Mouse (Mus musculus) neural tube, embryonic 12.5 days (tissue): ENCODE data around the gene Nr0b2. TPM values are rescaled to one million over a fixed set of nuclear protein-coding genes. Genes with fewer than 3 reads are reported as not detected.
A peak's percentile ranks its signal among the peaks of the same experiment; 100 is the strongest.
"Not testable (repeated sequence)": the region's sequence is repeated elsewhere in the genome, so short reads cannot be mapped to it uniquely, and the experiment has no call there.

Experiments used
- ATAC-seq: fragments of 200-750 bp; cut with Nextera tagmentation; 2 replicates; pipeline ENCODE4 v1.8.0; 2017; ENCODE audit warnings: low read depth, mild to moderate bottlenecking, moderate TSS enrichment, moderate library complexity; ENCODE audit not compliant: low FRiP score
- H3K27ac ChIP-seq: fragments of 300-500 bp; sonication (generic); 2 replicates; pipeline ENCODE4 v1.5.1; 2016
- H3K27me3 ChIP-seq: fragments of 300-500 bp; sonication (generic); replicated peaks from 2 replicates; pipeline ENCODE4 v1.6.1; 2016; ENCODE audit warnings: mild to moderate bottlenecking
- H3K36me3 ChIP-seq: fragments of 300-500 bp; sonication (generic); 2 replicates; pipeline ENCODE4 v1.6.1; 2016; ENCODE audit warnings: mild to moderate bottlenecking
- H3K4me1 ChIP-seq: fragments of 300-500 bp; sonication (generic); 2 replicates; pipeline ENCODE4 v1.6.1; 2016
- H3K4me2 ChIP-seq: fragments of 300-500 bp; sonication (generic); replicated peaks from 2 replicates; pipeline ENCODE4 v1.6.1; 2016; ENCODE audit warnings: mild to moderate bottlenecking
- H3K4me3 ChIP-seq: fragments of 300-500 bp; sonication (generic); 2 replicates; pipeline ENCODE4 v1.5.1; 2016
- H3K9ac ChIP-seq: fragments of 300-500 bp; sonication (generic); 2 replicates; pipeline ENCODE4 v1.6.1; 2016; ENCODE audit warnings: mild to moderate bottlenecking
- H3K9me3 ChIP-seq: fragments of 300-500 bp; sonication (generic); 2 replicates; pipeline ENCODE4 v1.6.1; 2016; ENCODE audit warnings: mild to moderate bottlenecking
- WGBS: fragments of 180-500 bp; shearing (Covaris S2); methylation state at CpG from one replicate; pipeline ENCODE4 v1.1.7; 2016; 5-methylcytosine and 5-hydroxymethylcytosine counted together
- polyA plus RNA-seq: library from polyadenylated mRNA; unstranded; fragments of >200 nt; fragmentation: Nextera tagmentation; extraction: Ambion mirVana; gene quantifications from 2 replicates; pipeline ENCODE4 v1.2.1, GENCODE M21; 2016

Gene Nr0b2
- not detected in 2 replicates for polyA plus RNA-seq

DNA sequence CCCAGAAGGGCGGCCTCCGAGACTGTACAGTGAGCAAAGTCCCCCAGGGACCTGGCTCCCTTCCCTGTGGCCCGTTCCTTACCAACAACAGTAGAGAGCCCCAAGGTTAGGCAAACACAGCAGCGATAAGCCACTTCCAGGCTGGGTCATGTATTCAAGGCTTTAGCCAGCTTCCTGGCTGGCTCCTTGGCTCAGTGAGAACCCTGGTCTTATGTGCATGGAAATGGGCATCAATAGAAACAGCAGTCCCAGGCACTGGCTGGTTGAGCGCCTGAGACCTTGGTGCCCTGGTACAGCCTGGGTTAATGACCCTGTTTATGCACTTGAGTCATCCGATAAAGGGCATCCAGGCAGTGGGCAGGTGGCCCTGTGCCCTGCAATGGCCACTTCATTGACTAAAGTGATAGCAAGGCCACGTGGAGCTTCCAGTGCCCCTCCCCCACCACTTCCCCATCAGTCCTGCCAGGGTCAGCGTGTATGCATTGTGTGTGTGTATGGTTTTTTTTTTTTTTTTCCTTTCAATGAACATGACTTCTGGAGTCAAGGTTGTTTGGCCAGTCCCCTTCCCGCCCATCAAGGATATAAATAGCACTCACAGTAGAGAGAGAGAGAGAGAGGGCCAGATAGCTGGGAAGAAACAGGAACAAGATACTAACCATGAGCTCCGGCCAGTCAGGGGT is at the start of gene Nr0b2:
TSS of gene Nr0b2 (plus strand) at position 609 of the 680 bp plus-strand sequence.
- ATAC-seq: no peak
- H3K4me3 ChIP-seq: no peak within 1 kb of the TSS
- H3K36me3 ChIP-seq: no peaks in the 10 kb centered on the region
- no peak within 1 kb of the TSS for H3K27ac ChIP-seq
- WGBS: 75% methylated on average over 10 of the region's 10 CpGs
- no peak within 1 kb of the TSS for H3K4me2 ChIP-seq
- H3K27me3 ChIP-seq: no peaks in the 10 kb centered on the region
- no peaks in the 10 kb centered on the region for H3K4me1 ChIP-seq
- no peaks in the 10 kb centered on the region for H3K9me3 ChIP-seq
- H3K9ac ChIP-seq: no peak within 1 kb of the TSS

DNA sequence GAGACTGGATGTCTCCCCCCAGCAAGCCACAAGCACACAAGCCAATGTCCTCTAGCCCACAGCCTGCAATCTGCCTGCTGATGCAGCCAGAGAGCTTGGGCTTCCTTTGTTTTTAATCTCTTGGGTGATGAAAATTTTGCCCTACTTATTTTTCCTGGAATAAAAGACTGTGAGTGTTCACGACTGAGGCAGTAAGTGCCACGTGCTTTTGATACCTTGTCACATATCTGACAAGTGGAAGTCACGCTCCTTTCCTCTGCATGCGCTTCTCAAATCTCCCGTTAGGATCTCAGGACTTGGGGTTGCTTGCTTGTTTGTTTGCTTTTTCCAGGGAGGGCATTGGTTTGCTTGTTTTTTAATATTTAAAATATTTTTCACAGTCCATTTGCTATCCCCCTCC is 48.9 kb upstream of the Nr0b2 start:
- 62% methylated on average over 5 of the region's 5 CpGs for WGBS
- no peaks in the 10 kb centered on the region for H3K4me1 ChIP-seq
- no peaks in the 10 kb centered on the region for H3K9me3 ChIP-seq
- ATAC-seq: no peak
- H3K4me3 ChIP-seq: no peak overlapping the region
- H3K27ac ChIP-seq: no peak overlapping the region
- H3K4me2 ChIP-seq: no peak overlapping the region
- peaks cover 51% of the 10 kb centered on the region for H3K27me3 ChIP-seq
- H3K36me3 ChIP-seq: no peaks in the 10 kb centered on the region
- no peak overlapping the region for H3K9ac ChIP-seq

DNA sequence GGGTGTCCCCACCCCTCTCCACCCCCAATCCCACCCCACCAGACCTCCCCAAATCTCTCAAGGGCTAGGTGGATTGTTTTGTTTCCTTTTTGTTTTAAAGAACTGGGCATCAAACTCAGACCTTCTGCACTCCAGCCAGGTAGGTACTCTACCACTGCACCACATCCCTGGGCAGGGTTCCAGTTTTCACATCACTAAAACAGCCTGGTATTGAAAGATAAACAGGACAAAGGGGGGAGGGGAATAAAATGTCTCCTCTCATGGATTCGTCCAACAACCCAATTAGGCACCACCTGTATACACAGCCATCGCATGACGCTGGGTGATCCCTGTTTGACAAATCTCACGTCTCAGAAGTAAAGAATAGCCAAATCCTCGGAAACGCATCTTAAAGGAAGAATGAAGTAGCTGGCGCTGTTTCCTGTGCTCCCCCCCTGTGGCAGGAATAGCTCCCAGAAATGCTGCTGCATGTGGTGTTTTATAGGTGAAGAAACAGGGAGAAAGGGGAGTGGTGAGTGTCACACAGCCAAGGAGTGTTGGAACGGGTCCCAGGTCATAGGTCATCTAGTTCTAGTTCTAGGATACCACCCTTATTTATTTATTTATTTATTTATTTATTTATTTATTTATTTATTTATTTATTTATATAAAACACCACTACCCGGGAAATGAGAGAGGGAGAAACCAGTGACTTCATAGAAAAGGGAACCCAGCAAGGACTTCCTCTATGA is 48.3 kb upstream of the Nr0b2 start:
- H3K4me2 ChIP-seq: no peak overlapping the region
- no peak for ATAC-seq
- no peak overlapping the region for H3K27ac ChIP-seq
- no peaks in the 10 kb centered on the region for H3K9me3 ChIP-seq
- no peak overlapping the region for H3K4me3 ChIP-seq
- H3K9ac ChIP-seq: no peak overlapping the region
- H3K27me3 ChIP-seq: peaks cover 44% of the 10 kb centered on the region
- WGBS: 62% methylated on average over 9 of the region's 9 CpGs
- no peaks in the 10 kb centered on the region for H3K4me1 ChIP-seq
- H3K36me3 ChIP-seq: no peaks in the 10 kb centered on the region

DNA sequence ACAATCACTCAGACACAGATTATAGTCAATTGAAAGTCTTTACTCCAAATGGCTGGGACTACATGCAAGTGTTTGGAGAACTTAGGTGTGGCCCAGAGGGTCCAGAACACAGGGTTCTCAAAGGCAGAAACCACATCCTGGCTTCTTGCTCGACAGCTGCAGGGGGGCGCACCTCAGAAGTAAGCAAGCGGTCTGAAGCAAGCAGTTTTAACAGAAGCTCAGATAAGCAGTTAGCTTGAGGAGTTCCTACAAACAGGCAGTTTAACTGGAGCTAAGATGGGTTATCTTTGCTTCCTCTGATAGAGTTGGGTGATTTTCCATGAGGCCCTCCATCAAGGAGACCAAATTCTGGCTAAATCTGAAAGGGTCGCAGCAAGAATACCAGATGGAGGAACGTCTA is 46.6 kb upstream of the Nr0b2 start:
- no peak for ATAC-seq
- H3K27me3 ChIP-seq: peaks cover 28% of the 10 kb centered on the region
- no peaks in the 10 kb centered on the region for H3K36me3 ChIP-seq
- no peak overlapping the region for H3K4me3 ChIP-seq
- H3K27ac ChIP-seq: no peak overlapping the region
- H3K4me1 ChIP-seq: no peaks in the 10 kb centered on the region
- 79% methylated on average over 5 of the region's 5 CpGs for WGBS
- H3K9ac ChIP-seq: no peak overlapping the region
- H3K4me2 ChIP-seq: no peak overlapping the region
- H3K9me3 ChIP-seq: no peaks in the 10 kb centered on the region

DNA sequence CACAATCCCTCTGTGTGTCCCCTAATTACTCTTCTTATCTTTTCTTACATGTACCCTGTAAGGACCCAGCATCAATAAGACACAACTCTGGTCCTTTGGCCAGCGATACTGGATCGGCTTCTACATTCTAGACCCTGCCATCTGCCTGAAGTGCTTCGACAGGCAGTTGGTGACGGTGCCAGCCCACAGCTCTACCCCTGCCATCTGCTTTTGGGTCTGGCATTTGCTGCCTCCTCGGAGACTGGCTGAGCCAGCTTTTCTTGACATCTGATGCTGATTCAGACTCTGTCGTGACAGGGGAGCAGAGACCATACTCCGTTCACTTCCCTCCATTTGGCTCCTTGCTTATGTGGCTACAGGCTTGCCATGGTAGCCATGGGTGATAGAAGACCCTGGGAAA is 44.2 kb upstream of the Nr0b2 start:
- Histone ChIP-seq H3K4me1 (no peaks in the 10 kb centered on the region), H3K9ac (no peak overlapping the region), H3K4me2 (no peak overlapping the region), H3K9me3 (no peaks in the 10 kb centered on the region), H3K36me3 (no peaks in the 10 kb centered on the region), H3K4me3 (no peak overlapping the region), H3K27ac (no peak overlapping the region), H3K27me3 (peaks cover 9% of the 10 kb centered on the region)
- WGBS: 88% methylated on average over 7 of the region's 7 CpGs
- ATAC-seq: no peak

DNA sequence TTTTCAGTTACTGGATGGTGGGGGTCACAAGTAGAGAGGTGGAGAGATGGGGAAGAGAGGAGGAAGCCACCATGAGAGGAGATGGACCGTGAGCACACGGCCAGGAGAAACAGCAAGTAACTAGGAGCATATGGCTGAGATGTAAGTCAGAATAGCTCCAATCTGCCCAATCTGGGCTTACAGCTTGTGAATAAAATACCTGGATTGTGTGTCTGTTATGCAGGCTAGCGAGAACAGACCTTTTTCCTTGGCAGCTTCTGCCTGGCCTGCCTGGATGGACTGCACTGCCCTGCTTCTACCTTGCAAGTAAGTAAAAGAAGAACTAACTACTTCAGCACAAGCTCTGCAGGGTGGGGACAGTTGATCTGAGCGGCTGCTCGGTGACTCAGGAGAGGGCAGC is 42.1 kb upstream of the Nr0b2 start:
- no peak overlapping the region for H3K9ac ChIP-seq
- H3K9me3 ChIP-seq: no peaks in the 10 kb centered on the region
- H3K4me1 ChIP-seq: no peaks in the 10 kb centered on the region
- ATAC-seq: no peak
- H3K27ac ChIP-seq: no peak overlapping the region
- H3K4me2 ChIP-seq: no peak overlapping the region
- no peak overlapping the region for H3K4me3 ChIP-seq
- 79% methylated on average over 5 of the region's 5 CpGs for WGBS
- H3K36me3 ChIP-seq: no peaks in the 10 kb centered on the region
- H3K27me3 ChIP-seq: peaks cover 6% of the 10 kb centered on the region

DNA sequence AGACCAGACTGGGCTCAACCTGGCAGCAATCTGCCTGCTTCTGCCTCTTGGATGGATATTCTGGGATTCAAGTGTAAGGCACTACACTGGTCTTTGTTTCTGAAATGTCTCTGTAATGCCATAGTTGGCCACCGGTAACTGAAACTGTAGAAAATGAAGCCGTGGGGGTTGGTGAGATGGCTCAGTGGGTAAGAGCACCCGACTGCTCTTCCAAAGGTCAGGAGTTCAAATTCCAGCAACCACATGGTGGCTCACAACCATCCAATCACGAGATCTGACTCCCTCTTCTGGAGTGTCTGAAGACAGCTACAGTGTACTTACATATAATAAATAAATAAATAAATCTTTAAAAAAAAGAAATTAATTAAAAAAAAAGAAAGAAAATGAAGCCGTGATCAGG is 40.7 kb upstream of the Nr0b2 start:
- H3K36me3 ChIP-seq, H3K4me3 ChIP-seq, H3K4me2 ChIP-seq, ATAC-seq, H3K9me3 ChIP-seq, H3K9ac ChIP-seq, H3K4me1 ChIP-seq, H3K27ac ChIP-seq: not testable (repeated sequence)
- peaks cover 12% of the 10 kb centered on the region for H3K27me3 ChIP-seq
- 55% methylated on average over 5 of the region's 5 CpGs for WGBS

DNA sequence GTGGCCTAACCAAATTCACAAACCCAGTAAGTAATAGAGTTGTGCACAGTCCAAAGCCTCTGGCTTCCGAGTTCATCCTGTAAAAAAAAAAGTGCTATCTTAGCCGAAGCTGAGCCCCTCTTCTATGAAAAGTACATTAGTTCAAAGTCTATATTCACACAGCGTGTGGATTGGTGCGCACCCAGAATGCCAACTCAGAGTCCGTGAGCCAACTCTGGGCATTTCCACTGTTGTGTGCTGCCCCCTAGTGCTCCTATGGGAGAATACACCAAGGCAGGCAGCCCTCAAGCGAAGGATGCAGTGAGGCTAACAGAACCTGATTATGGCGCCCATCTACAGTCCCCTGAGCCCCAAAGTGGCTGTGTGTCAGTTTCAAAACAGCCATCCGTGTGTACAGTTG is 40.2 kb upstream of the Nr0b2 start:
- peaks cover 17% of the 10 kb centered on the region for H3K27me3 ChIP-seq
- no peaks in the 10 kb centered on the region for H3K4me1 ChIP-seq
- H3K4me2 ChIP-seq: no peak overlapping the region
- no peak for ATAC-seq
- no peak overlapping the region for H3K27ac ChIP-seq
- no peaks in the 10 kb centered on the region for H3K36me3 ChIP-seq
- no peak overlapping the region for H3K9ac ChIP-seq
- no peaks in the 10 kb centered on the region for H3K9me3 ChIP-seq
- H3K4me3 ChIP-seq: no peak overlapping the region
- 7% methylated on average over 8 of the region's 8 CpGs for WGBS

DNA sequence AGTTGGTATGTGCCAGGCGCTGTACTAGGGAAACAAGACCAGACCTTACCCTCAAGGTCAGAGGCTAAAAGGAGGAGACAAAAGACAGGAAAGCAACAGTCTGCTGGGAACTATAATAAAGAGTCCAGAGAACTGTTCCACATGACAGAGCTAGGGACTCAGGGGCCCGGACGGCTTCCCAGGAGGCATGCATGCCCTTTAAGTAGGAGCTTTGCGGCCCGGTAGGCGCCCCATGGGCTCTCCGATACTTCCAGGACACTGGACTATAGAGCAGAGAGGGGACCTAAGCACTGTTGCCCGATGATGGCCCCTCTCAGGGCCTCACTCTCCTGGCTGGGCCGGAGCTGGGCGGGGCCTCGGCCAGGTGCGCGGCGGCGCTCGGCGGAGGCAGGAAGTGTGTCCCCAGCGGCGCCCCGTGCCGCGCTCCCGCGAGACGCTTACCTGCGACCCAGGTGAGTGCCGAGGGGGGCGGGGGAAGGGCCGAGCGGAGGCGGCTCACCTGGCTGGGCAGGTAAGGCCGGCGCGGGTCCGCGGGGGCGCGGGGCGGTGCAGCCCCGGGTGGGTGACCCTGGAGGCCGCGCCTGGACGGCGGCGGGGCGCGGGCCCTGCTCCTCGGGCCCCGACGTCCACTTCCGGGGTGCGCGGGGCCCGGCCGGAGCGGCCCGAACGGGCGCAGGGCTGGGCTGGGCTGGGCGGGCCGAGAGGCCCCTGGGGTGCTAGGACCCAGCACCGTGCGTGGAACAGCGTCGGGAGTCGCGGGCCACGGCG is 34.4 kb upstream of the Nr0b2 start, which contains the start of gene Kdf1:
TSS of gene Kdf1 (plus strand) at position 363 of the 768 bp plus-strand sequence.
- 0 out of 2 replicates have a peak within 1 kb of the TSS, but pooled peaks have one; percentile 8 for H3K9ac ChIP-seq
- H3K4me3 ChIP-seq: peak within 1 kb of the TSS; percentile 23; the same call in 1 of the 2 replicates
- 4% methylated on average over 67 of the region's 69 CpGs for WGBS
- H3K27ac ChIP-seq: no peak within 1 kb of the TSS
- H3K4me2 ChIP-seq: peak within 1 kb of the TSS; percentile 50
- no peak for ATAC-seq
- H3K27me3 ChIP-seq: peaks cover 53% of the 10 kb centered on the region
- H3K4me1 ChIP-seq: peaks cover 8% of the 10 kb centered on the region; the same call in 1 of the 2 replicates
- H3K9me3 ChIP-seq: no peaks in the 10 kb centered on the region
- H3K36me3 ChIP-seq: no peaks in the 10 kb centered on the region

DNA sequence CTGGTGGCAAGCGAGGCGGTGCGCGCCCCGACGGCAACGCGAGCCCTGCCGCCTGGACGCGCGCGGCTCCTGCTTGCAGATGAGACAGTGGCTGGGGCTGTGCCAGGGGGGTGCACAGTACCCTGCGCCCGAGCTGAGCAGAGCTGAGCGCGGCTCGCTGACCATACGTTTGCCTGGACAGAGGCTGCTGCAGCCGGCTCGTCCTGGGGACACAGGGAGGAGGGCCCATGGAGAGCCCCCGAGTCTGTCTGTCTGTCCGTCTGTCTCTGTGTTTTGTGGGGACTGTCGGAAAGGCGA is 33.9 kb upstream of the Nr0b2 start:
- H3K36me3 ChIP-seq: no peaks in the 10 kb centered on the region
- H3K9me3 ChIP-seq: no peaks in the 10 kb centered on the region
- peak overlapping the region; percentile 50 for H3K4me2 ChIP-seq
- 0 out of 2 replicates have a peak overlapping the region, but pooled peaks have one; percentile 8 for H3K9ac ChIP-seq
- ATAC-seq: no peak
- H3K27me3 ChIP-seq: peaks cover 53% of the 10 kb centered on the region
- H3K4me3 ChIP-seq: peak overlapping the region; percentile 23; the same call in 1 of the 2 replicates
- peaks cover 8% of the 10 kb centered on the region; the same call in 1 of the 2 replicates for H3K4me1 ChIP-seq
- no peak overlapping the region for H3K27ac ChIP-seq
- WGBS: 6% methylated on average over 25 of the region's 25 CpGs

DNA sequence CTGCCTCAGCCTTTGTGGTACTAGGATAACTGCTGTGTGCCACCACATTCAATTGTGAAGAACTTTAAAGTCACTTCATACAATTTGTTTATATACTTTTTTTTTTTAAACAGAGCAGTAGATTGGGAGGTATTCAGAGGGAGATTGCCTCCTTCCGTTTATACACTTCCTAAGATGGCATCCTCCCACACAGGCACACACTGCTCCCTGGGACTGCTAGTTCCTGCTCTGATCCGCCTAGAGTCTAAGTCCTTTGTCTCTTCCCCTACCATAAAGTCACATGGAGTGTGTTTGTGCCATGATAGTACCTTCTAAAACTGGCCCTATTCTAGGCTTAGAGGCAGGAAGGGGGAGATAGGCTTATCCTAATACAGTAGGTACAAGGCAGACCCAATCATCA is 31.7 kb upstream of the Nr0b2 start:
- H3K4me2 ChIP-seq: no peak overlapping the region
- no peaks in the 10 kb centered on the region for H3K36me3 ChIP-seq
- H3K4me3 ChIP-seq: no peak overlapping the region
- no peak overlapping the region for H3K27ac ChIP-seq
- no peaks in the 10 kb centered on the region for H3K9me3 ChIP-seq
- no peak overlapping the region for H3K9ac ChIP-seq
- peaks cover 50% of the 10 kb centered on the region for H3K27me3 ChIP-seq
- 59% methylated on average over 2 of the region's 2 CpGs for WGBS
- no peak for ATAC-seq
- peaks cover 8% of the 10 kb centered on the region; the same call in 1 of the 2 replicates for H3K4me1 ChIP-seq

DNA sequence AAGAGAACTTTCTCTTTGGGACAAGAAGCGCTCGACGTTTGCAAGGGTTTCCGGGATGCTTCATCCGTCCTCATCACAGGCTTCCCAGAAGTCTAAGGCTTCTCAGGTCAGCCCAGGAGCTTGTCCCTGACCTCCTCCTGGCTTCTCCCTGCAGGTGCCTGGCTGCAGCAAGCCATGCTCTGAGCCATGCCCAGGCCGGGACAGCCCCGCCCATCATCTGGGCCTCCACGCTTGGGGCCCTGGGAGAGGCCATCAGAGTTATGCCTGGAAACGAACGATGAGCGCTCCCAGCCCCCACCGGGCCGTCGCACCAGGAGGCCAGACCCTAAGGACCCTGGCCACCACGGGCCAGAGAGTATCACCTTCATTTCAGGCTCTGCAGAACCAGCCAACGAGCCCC is 25.4 kb upstream of the Nr0b2 start:
- Histone ChIP-seq H3K9ac (no peak overlapping the region), H3K36me3 (peaks cover 48% of the 10 kb centered on the region), H3K27ac (no peak overlapping the region), H3K4me1 (no peaks in the 10 kb centered on the region), H3K27me3 (no peaks in the 10 kb centered on the region), H3K4me3 (no peak overlapping the region), H3K4me2 (no peak overlapping the region), H3K9me3 (no peaks in the 10 kb centered on the region)
- WGBS: 75% methylated on average over 16 of the region's 16 CpGs
- no peak for ATAC-seq
